Mouse (Mus musculus): Measurements from ENCODE around the gene F2r.

F2r gene

GRCm38 (mm10) chr13:95618309-95618712 lies at the start of gene F2r:
Gene F2r, minus strand, starts transcription at chr13:95618487.
- DNase-seq, result peak; percentile 9

DNA sequence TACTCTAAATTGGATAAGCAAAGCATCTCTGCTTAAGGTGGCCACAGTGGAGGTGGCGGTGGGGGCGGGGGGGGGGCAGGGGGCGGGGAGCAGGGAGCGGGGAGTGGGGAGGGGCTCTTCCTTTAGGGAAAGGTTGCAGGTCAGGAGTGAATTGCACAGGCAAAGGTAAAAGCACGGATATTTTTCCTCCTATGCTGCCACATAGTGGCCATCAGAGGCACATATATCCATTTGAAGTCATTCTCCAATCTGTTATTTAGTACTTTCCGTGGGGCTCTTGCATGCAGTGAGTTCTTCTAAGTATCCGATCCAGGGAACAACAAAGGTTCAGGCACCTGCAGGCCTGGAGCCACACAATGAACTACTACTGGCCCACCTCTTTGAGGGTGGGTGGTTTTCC lies 49.0 kb upstream of the F2r start:
- DNase-seq, result no peak

DNA sequence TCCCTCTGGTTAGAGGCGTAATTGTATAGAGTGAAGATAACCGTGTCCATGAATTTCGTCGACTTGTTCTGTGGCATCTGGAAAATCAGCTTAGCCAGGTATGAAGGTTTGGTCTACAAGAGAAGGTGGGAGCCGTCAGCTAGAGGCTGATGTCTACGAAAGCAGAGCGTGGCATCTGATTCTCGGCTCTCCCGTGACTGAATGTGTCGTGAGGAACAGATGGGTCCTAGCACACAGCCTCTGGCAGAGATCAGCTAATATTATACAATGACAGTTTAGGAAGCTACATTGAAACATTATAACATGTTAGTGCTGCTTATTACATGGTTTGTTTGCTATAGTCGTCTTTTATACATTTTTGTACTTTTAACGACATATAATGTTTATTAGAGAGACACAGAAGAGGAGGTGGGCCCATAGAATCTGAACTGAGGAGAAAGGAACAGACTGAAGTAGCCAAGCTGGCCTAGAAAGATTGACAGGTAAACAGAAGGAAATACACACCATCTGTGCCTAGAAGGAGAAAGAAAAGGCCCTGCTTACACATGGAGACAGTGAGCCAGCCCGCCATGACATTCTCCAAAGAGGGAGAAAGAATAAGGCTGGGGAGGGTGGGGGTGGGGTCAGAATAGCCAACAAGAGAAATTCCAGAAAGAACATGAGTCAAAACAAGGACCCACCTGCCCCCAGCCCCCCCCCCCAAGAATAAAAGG lies 47.5 kb upstream of the F2r start:
- DNase-seq, result no peak

GRCm38 (mm10) chr13:95663834-95664233 lies 45.5 kb upstream of the F2r start:
- DNase-seq, result no peak

GRCm38 (mm10) chr13:95659432-95659831 lies 41.1 kb upstream of the F2r start:
- no peak for DNase-seq

DNA sequence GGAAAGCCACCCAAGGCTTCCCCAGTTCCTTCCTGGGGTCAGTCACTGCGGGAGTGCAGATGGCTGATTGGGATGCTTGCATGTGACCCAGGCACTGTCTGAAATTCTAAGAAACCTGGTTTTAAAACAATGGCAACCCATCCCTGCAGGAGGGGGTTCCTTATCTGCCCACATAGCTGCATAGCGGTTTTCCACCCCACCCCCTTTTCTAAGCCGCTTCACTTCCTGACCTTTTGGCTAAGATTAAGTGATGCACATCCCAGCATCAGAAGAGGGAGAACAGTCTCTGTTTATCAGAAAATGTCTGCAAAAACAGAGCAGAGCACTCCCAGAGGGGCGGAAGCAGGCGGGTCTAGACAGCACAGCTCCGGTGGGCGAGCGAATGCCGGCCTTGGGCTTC lies 38.9 kb upstream of the F2r start:
- no peak for DNase-seq

DNA sequence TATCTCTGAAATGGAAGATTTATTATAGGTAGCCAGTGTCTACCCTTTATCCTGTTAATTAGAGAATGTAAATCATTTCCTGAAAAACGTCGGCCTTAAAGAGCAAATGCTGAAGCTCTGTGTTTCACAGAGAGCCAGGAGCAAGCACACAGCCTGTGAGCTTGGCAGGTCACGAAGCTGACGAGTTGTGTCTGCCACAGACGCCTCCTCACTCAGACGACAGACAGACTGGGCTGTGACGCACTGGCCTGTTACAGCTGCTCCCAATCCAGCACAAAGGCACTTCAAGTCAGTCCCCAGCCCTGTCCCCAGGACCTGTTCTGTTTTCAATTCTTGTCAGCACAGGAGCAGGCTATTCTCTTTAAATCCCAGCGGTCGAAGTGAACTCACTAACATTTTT lies 37.0 kb upstream of the F2r start:
- DNase-seq, result no peak

DNA sequence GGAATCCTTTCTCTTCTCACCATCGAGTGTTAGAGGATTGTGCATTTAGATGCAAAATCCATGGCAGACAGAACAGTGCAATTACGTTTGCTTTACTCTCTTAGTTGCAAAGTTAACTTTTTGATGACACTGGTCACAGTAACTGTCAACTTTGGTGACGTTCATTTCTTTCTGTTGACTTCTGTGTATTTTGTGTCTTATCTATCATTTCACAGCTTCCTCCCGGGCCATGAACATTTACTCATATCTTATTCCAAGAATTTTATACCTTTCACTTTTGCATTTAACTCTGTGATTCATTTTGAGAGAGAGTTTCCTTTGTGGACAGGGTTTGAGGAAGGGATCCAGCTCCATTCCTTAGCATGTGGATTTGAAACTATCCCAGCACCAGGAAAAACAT lies 35.4 kb upstream of the F2r start:
- no peak for DNase-seq

DNA sequence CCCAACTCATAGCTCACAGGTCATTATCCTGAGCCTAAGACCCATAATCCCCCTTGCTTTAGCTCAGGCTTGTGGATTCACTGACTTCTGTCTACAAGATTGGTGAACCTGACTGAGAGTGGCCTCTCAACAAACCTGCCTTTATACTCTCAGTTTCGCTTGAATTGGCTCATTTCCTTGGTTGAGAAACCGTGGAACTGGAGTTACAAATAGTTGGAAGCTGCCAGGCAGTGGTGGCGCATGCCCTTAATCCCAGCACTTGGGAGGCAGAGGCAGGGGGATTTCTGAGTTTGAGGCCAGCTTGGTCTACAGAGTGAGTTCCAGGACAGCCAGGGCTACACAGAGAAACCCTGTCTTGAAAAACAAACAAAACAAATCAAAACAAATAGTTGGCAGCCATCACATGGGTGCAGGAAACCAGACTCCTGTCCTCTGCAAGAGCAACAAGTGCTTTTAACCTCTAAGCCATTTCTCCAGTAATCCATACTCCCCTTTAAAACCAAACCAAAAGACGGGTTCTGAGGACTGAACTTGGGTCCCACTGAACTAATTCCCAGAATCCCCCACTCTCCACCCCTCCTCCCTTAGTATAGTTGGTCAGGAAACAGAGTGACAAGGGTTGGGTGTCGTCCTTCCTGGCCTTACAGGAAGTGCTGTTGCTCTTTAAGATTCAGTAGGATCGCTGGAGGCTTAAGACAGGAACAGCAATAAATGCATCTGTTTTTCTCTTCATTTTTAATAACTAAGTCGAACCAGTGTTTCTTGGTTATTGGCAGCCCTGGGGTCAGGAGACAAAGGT lies 33.8 kb upstream of the F2r start:
- DNase-seq, result no peak

GRCm38 (mm10) chr13:95649941-95650340 lies 31.7 kb upstream of the F2r start:
- DNase-seq, result no peak

GRCm38 (mm10) chr13:95647248-95647647 lies 29.0 kb upstream of the F2r start:
- no peak for DNase-seq

DNA sequence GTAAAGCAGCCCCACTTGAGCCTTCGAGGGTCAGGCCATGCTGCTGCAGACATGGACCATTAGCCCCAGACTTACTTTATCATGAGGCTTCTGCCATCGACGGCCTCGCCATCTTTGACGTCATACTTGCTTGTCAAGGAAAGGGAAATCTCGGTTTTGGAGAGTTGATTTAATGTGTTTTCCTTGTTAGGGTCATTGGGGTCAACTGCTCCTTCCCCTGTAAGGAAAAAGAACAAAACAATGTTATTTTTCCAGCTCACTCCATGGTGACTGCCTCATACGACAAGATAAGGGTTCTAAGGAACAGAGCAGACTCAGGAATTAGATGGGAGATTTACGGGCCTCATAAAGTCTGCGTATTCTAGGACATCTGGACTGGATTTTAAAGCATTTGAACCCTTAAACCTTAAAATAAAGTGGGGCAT lies 28.4 kb upstream of the F2r start:
- DNase-seq, result no peak

- no peak for DNase-seq
Observed at GRCm38 (mm10) chr13:95643740-95644139, 25.5 kb upstream of the F2r start.

DNA sequence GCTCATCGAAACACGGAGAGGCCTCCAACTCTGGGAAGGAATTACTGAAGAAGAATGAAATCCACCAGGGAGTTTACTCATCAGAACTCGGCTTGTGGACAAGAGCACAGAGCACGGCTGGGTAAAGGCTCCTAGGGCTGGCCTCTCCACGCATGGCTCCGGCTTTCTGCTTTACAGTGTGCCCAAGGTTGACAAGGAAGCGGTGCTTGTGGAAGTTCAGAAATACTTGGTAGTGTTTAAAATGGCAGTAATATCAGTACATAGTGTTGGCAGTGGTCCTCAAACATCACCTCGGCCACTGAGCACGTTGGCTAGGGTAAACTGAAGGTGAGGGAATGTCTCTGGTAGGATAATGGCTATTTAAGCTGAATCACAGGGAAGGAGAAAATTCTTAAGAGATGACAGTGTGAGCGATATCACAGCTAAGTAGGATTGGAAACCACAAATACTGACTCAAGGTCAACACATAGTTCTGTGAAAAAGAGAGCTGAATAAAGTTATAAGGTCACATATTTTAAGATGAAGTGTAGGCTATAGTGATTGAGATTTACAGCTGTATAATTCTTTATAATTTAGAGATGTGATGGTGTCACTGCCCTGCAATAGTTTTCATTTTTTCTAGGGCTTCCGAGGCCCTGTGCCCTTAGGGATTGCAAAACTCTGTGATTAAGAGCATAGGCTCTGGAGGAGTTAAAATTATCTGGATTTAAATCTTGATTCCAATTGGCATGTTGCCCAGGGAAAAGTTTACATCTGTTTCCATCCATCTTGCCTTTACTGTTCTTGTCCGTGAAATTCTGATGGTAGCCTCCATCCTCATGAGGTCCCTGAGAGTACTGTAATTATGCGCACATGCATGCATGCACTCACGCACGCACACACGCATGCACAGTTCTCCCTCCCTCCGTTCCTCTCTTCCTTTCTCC lies 23.0 kb upstream of the F2r start:
- DNase-seq, result no peak

DNA sequence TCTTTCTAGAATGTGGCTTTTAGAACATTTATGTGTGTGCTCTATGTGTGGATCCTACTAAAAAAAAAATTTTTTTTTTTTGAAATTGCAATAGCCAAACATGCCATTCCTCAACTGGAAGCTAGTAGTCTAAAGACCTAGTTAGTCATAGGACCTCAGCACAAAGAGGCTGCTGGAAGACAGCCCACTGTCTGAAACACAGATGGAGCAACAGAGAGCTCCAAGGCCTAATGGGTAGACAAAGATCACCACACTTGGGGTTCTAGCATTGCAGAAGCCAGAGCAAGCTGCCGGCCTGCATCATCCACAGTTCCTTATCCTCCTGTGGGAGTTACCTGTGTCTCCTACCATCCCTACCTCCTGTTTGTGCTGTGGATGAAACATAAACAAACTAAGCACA lies 22.1 kb upstream of the F2r start:
- no peak for DNase-seq

DNA sequence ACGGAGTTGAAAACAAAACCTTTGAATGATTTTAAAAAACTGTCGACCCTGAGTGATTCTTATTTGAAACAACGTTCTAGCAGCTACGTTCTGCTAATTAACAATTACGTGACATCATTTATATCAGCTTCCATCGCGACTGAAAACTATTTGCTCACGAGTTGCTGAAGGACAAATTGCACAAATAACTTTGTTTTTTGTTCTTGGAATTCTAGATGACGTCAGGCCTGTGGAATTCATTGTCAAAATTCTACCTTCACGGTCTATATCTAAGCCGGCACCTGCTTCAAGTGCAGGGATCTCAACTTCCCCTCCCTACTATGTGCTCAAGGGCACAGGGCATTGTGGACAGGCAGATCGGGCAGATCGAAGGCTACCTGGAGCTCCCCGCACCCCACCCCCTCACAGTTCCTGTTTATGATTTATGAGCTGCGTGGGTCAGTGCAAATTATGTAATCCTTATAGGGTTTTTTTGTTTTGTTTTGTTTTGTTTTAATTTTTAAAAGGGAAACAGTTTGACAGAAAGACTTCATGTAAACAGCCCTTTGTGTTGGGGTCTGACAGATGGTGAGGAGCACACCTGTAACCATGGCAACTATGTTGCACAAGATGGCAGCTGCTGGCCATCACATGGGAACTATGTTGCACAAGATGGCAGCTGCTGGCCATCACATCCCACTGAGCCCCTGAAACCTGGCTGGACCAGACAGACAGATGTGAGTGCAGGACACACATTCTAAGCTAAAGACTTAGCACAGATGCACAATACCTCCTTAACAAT lies 21.2 kb upstream of the F2r start:
- no peak for DNase-seq

DNA sequence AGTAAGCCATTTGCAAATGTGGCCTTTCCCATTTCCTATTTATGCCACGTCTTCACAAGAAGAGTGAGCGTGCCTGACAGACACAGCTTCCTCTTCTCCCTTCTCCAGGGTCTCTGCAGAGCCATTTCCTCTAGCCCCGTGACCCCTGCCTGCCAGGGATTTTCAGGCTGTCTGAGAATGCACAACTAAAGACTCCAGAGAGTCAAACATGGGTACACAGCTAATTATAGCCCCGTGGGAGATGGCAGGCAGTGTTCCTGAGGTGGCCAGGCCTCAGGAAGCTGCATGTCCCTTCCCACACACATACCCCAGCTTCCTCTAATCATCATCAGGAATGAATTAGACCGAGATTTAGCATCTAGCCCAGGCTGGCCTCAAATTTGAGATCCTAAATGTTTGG lies 20.6 kb upstream of the F2r start:
- DNase-seq, result no peak

DNA sequence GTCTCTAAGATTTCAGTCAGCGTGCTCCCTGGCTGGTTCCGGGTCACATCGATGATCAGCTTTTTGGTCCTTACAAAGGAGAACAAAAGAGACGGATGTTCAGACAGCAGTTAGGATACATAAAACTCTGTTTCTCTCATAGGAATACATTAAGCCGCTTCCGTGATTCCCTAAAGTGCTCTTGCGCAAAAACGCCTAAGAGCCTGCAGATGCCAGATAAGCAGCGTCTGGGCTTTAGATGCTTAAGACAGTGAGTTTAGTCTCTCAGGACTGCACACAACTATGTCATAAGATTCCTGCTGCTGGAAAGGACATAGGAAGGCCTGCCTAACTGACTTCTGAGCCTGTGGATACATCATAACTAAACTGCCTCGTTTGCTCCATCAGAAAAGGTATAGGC lies 19.4 kb upstream of the F2r start:
- no peak for DNase-seq

DNA sequence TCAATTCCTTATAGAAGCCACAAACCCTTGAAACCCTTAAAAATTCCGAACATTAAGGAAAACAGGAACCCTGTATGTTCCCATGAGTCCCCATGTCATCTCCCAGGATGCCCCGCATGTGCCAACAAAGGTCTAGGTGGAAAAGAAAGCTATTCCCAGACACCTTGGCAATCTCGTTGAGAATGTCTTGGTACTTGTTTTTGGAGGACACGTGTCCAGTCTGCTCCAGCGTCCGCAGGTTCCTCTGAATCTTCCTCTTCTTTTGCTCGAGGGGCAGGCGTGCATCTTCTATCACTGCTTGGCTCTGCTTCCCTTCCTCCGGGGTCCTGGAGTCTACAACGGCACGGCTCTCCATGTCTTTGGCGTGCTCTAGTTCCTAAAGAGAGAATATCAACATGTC lies 17.0 kb upstream of the F2r start:
- DNase-seq, result no peak

GRCm38 (mm10) chr13:95634451-95634850 lies 16.2 kb upstream of the F2r start:
- DNase-seq, result no peak

DNA sequence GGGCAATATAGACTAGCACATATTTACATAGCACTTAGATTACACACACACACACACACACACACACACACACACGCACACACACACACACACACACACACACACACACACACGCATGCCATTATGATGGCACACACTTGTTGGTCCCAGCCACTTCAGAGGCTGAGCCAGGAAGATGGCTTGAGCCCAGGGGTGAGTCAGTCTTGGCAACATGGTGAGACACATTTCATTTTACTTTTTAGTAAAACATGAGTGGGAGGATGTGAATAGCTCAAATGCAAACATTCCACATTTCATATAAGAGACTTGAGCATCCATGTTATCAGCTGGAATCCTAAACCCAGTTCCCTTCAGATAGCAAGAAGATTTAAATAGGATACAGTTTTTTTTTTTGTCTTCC lies 15.1 kb upstream of the F2r start:
- no peak for DNase-seq

- DNase-seq, result no peak
Observed at GRCm38 (mm10) chr13:95632144-95632543, 13.9 kb upstream of the F2r start.

DNA sequence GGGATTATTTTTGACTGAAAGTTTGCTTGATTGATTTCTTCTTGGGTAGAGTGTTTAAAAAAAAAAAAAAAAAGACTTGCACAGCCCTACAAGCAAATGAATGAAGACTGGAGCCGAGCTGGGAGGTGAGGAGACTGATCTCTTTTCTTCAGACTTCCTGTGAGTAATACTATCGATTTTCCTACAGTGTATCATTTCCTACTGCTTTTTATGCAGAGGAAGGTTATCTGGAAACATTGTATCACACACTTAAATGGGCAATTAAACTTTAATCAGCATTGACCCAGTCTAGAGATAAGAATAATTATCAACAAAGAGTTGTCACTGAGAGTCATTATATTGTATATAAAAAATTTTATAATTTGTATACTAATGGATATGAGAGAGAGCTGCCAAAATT lies 12.5 kb upstream of the F2r start:
- no peak for DNase-seq
